Mouse (Mus musculus) thymus, adult 2 months (tissue): Measurements from ENCODE around the gene Gm49388.

Experiments
- CTCF ChIP-seq: fragments of 200-500 bp; IDR thresholded peaks from 2 replicates; pipeline ENCODE4 v1.5.1; 2012; ENCODE audit warnings: mild to moderate bottlenecking, control low read depth, low read length, moderate library complexity, borderline replicate concordance; ENCODE audit not compliant: control insufficient read depth, poor library complexity, insufficient read depth; ENCODE audit errors: extremely low read depth
- POLR2A ChIP-seq: fragments of 200-500 bp; IDR thresholded peaks from 2 replicates; pipeline ENCODE4 v1.6.1; 2012; ENCODE audit warnings: mild to moderate bottlenecking, low read length, control low read depth, moderate library complexity; ENCODE audit not compliant: control insufficient read depth, poor library complexity, insufficient read depth; ENCODE audit errors: extremely low read depth

GRCm38 (mm10) chr7:127820836-127821509, 35.6 kb downstream of the Gm49388 start:
- TF ChIP-seq CTCF (no peak), POLR2A (no peak)
